Mouse (Mus musculus): Measurements from ENCODE around the gene Igll1.

Gene Igll1

DNA sequence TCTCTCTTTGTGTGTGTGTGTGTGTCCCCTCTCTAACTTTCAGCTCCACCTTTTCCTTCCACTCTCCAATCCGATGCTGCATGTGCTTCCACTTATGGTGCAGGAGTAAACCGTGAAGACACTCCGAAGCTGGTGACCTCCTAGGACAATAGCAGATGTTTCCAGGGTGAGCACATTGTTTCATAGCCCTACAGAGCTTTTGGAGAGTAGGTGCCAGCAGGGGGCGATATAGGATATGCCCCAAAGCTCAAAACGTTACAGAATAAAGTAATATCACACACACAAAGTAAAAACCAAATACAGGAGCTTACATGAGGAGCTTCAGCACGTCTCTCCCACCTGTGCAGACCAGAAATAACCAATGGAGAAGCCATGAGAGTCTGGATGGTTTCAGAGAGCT lies 8.9 kb downstream of the Igll1 start:
- peak; percentile 24 for DNase-seq (ENCODE audit: low spot score)

DNA sequence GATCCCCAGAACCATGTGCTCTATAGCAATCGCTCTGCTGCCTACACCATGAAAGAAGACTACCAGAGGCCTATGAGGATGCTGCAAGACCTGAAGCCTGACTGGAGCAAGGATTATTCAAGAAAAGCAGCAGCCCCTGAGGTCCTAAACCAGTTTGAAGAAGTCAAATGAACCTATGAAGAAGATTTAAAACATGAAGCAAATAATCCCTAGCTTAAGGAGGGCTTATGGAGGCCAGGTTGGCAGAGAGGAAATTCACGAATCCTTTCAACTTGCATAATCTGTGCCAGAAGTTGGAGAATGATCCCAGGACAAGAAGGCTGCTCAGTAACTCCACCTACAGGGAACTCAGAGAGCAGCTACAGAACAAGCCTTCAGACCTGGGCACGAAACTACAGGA lies 11.4 kb downstream of the Igll1 start:
- no peak for DNase-seq (ENCODE audit: low spot score)

DNA sequence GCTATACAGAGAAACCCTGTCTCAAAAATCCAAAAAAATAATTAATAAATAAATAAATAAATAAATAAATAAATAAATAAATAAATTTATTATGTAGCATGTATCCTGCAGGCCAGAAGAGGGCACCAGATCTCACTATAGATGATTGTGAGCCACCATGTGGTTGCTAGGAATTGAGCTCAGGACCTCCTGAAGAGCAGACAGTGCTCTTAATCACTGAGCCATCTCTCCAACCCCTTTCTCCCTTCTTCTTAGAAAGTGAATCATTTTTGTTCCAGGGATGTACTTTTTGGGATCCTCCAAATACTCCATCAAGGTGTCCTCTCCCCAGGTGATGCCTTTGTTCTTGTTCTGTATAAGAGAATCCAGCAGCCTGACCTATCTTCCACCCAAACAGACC lies 14.6 kb downstream of the Igll1 start:
- DNase-seq (ENCODE audit: low spot score): no peak

DNA sequence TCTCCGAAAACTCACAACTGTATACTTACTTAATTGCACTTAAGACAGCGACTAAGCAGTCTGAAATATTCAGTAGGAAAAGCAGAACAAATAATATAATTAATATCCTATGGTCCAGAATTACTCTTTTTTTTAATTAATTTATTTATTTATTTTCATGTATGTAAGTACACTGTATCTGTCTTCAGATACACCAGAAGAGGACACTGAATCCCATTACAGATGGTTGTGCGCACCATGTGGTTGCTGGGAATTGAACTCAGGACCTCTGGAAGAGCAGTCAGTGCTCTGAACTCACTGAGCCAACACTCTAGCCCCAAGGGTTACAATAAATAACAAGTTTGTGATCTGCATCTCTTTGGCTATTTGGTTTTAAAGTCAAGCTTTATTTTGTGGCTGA lies 34.1 kb downstream of the Igll1 start:
- DNase-seq (ENCODE audit: low spot score): no peak

DNA sequence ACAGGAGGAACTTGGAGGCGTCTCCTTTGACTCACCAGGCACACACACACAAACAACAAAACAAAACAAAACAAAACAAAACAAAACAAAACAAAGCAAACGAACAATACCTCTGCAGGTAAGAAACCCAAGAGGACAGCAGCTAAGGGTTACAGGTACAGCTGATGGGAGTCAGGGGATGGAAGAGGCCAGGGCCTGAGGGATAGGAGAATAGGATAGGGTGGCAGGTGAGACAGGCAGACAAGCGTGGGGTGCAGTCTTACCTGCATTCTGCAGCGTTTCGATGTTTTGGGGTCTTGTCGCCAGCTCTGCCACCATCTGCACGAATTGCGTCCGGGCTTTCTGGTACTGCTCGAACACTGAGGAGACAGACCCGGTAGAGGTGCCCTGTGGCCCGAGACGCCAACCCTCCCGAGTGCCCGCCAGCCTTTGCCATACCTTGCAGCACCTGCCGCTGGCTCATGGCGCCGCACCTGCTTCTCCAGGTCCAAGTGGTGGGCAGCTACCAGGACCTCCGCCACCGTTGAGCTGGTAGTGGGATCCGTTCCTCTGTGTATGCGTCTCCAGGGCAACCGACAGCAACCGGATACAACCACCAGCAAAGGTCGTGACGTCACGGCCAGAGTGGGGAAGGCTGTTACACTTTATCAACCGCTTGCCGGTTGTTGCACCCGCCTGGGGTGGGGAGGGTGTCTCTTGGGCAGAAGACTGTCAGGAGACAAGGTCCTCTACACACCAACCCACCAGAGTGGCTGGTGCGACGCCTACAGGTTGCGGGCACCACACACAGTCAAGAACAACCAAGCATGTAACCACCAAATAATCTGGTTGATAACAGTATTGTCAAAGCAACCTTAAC lies 34.8 kb downstream of the Igll1 start, which contains the start of gene Spag6l:
Spag6l (minus strand) TSS at position 700 of the 859 bp plus-strand sequence.
- no peak for DNase-seq (ENCODE audit: low spot score)

DNA sequence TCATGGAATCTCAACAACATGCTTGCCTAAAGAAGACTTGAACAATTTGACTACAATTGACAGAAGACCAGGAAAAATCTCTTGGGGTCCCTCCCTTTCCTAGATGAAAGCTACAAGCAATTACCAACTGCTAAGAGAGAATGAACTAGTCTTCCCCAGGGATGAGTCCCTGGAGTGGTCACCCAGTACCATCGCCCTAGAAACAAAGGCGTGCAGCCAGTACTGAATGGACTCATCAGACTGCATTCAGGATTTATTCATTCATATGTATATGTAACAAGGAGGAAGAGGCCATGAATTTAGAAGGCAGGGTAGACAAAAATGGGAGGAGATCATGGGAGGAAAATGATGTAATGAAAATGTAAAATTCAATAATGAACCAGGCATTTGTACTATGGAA lies 37.6 kb downstream of the Igll1 start:
- no peak for DNase-seq (ENCODE audit: low spot score)

DNA sequence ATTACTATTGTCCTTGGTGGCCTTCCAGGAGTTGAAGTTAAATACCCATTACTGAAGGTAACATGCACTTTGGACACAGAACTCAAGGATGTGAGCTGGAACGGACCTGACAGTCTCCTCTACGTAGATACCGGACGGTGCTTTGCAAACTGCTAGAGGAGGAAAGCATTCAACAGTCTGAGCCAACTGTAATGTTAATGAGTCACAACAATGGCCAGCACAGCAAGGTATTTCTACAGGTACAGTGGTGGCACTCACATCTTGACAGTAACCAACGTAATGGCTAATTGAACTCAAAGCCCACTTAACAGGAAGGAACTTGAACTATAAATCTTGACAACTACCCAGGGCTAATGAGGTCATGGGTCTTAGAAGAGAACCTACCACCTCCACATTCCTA lies 38.3 kb downstream of the Igll1 start:
- no peak for DNase-seq (ENCODE audit: low spot score)

Data from MN1 (cell line).